Mouse (Mus musculus) adrenal gland, postnatal 10 days (tissue): ENCODE data around the gene Ano4. TPM values are rescaled to one million over a fixed set of nuclear protein-coding genes. Genes with fewer than 3 reads are reported as not detected.
A peak's percentile ranks its signal among the peaks of the same experiment; 100 is the strongest.
"Not testable (repeated sequence)": the region's sequence is repeated elsewhere in the genome, so short reads cannot be mapped to it uniquely, and the experiment has no call there.

Experiments
- DNase-seq: peaks from one replicate; pipeline ENCODE4 v3.0.0; 2021; ENCODE audit warnings: mixed read lengths
- total RNA-seq, 2 experiments: library from RNA; stranded (reverse); gene quantifications; 2 replicates each; pipeline ENCODE4 v1.2.3; 2021

Ano4 gene
- total RNA-seq, 2 experiments from 2014 or later, result 0.90 to 1.6 TPM

DNA sequence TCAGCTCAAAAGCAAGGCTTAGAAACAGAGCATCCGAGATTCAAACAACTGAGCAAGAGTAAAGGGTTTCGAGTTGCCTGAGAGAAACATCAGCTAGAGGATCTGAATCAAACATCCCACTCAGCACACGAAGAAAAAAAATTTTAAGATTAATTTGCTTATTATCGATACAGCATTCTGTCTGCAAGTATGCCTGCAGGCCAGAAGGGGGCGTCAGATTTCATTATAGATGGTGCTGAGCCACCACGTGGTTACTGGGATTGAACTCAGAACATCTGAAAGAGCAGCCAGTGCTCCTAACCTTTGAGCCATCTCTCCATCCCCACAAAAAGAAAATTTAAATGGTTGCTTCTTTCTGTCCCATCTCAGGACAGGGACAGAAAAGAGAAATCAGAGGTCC, 223.2 kb downstream of the Ano4 start:
- DNase-seq, result no peak

DNA sequence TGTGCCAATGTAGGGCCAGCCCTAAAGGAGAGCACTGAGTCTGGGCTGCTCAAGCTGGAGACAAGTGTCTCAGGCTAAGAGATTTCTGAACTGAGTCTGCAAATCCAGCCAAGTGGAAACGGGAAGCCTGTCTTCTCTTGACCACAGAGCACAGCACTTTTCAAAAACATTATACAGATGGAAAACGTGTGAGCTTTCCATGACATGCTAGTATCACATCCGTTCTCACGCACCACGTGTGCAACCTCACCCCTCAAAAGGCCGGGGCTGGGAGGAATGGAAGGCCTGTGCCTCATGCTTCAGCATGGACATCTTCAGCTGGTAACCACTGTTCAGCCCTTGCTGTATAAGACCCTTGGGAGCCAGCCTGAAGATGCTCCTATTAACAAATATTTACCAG, 230.2 kb downstream of the Ano4 start:
- no peak for DNase-seq

DNA sequence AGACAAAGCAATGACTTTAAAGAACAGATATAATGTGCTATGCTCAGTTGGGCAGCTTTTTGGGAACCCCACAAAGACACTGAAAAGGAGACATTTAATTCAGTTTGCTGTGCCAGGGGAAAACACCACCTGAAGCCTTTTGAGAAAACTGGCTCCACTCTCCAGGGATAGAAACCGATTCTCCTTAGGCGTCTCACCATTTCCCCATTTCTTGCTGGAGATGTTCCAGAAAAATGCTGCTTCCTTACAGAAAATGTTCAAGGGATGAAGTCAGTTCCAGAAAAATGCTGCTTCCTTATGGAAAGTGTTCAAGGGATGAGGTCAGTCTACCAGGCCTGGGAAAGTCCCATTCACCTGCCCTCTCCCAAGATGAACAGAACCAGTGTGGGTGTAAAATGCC, 233.1 kb downstream of the Ano4 start:
- DNase-seq, result no peak

DNA sequence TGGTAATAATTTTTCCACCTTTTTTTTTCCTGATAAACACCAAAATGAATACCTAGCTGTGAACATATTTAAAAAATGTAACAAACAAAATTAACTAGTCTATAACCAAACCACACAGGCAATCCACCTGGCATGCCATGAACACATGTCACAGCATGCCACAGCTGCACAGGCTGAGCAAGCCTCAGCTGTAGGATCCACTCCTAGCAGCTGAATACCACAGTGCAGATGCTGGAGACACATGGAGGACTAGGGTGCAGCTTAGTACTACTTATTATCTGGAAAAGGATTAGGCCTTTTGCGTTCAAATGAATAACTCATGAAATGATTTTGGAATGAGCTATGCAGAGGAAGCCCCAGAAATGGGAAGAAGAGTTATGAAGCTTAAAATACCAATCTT, 233.6 kb downstream of the Ano4 start:
- DNase-seq, result no peak

DNA sequence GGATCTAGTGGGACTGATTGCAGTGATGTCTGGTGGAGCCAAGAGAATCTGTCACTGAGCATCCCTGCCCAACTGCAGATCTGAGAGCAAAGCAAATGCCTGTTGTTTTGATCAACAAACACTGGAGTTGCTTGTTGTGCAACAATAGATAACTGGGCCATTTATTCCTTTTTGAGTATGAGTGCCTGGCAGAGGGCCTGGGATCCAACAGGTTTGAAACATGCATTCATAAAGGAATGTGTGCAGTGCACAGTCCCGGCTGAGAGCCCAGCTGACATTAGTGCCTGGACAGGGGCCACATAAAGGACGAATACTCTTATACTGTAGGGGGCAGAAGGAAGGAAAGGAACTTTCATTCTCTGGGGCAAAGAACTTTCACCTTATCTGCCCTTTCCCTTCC, 241.0 kb downstream of the Ano4 start:
- DNase-seq, result no peak

DNA sequence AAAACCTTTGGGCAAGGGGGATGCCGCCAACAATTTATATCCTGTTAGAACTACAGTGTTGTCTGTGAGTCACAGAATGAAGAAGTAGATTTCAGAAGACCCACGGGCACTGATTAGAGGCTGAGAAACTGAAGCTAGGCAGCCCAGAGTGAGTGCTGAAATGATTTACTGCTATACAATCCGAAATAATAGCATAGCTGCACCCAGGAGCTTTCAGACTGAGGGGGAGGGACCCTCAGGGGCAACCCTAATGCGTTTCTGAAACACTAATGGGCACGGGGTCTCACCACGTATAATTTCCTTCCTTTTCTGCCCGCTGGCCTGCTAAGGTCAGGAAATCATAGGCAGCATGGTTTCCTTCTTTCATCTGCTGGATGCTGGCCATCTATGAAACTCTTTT, 242.5 kb downstream of the Ano4 start:
- DNase-seq, result no peak

DNA sequence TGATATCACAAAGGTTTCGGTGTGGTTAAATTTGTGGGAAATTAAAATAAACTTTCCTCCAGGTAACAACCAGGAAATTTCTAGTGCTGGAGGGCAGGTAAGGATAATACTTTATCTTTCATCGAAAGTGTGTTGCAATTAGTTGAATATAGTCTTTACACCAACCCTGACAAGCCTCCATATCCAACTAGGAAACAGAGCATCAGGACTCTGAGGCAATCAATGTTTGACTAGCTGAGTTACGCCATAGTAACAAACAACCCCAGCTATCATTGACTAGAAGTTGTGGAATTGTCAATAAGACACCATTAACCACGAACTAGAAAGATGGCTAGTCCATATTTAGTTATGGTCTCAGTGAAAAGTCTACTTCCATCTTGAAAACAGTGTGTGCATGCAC, 246.4 kb downstream of the Ano4 start:
- DNase-seq, result no peak

DNA sequence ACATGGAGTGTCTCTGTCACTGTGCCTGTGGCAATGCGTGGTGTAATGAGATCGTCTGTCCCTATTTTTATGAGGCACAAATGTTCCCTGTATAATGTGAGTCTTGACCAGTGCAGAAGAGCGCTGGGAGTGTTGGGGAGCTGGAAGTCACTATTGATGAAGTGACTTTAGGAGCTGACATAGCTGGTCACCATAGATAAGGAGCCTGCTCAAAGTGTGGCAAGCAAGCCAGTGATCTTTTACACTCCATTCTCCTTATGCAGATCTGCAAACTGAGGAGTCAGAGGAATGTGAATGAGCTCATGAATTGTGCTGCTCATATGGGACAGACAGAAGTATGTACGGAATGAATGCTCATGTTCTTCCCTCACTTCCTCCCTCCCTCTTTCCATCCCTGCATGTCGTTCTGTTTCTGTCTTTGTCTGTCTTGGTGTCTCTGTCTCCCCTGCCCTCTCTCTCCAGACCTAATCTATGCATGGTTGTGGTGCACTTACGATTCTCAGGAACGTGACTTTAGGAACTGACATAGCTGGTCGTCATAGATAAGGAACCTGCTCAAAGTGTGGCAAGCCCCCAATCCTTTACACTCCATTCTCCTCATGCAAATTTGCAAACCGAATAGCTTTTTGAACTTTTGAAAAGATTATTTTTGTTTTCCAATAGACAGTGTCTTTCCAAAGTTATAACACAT, 252.1 kb downstream of the Ano4 start:
- DNase-seq, result no peak

DNA sequence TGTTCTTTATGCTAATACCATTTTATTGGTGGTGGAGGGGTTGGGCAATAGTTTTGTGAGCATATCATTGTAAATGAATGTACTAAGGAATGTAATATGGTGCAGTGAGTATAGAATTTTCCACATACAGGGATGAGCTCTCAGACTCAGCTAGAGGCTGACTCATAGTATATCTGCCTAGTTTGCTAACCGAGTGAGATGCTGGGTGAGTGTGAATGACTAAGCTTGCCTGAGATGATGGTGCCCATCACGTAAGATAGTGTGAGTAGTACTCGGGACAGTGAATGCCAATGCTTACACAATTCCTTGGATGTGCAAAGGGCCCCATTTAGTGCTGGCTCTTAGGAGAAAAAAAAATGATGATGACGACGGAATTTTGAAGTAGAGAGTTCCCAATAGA, 267.1 kb downstream of the Ano4 start:
- DNase-seq, result no peak

DNA sequence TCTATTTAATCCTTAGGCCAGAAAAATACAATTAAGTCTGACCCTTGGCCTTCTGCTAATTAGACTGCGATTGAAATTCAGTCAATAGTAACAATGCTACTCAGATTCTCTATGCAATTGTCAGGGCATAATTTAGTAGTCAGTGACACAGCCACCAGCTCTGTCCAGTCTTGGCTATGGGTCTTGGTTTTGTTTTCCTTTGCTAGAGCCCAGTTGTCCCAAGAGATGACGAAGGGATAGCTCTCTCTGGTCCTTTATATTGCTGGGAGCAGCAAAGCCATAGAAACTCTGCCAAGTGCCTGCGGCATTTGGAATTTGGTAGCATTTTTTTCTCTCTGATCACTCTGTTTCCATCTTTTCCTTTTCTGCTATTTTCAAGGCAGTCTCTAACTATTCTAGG, 288.7 kb downstream of the Ano4 start:
- DNase-seq, result no peak

DNA sequence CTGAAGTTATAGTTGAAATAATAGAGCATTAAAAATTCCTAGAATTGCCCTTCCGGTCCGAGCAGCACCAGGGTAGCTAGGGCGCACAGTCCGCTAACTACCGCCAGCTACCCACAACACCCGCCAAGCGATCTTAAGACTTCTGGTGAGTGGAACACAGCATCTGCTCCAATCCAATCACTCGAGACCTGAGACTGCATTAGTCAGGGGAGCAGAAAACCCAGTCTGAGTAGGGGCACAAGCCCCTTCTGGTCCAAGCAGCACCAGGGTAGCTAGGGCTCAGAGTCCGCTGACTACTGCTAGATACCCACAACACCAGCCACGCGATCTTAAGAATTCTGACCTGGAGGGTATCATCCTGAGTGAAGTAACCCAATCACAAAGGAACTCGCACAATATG, 299.6 kb downstream of the Ano4 start:
- not testable (repeated sequence) for DNase-seq

DNA sequence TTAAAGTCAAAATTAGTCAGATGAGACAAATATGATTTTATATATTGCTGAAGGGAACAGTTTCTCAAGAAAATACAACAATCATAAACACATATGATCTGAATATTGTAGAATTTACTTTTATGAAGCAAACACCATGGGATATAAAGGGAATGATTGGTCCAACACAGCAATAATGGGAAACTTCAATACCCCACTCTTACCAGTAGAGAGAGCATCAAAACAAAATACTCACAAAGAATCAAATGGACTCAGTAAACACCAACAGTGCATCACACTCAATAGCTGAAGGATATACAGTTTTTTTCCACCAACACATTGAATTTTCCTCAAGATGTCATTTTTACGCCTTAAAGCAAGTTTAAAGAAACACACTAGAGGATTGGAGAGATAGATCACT, 300.4 kb downstream of the Ano4 start:
- no peak for DNase-seq

DNA sequence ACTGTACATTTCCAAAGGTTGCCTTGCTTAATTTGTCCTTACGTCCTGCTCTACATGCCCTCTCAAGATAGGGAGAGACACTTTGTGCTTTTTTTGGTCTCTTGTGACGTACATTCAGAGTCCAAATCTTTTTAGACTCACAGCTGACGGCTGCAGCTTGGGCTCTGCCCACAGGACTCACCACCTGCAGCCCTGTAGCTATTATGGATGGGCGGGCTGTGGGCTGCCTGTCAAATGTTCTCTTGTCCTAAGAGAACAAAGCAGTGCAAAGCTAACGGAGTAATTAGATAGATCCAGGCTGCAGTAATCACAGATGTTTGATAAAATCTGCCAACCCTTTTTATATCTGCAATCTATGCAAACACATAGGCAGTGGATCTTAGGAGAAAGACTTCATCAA, 325.6 kb downstream of the Ano4 start:
- DNase-seq, result no peak

DNA sequence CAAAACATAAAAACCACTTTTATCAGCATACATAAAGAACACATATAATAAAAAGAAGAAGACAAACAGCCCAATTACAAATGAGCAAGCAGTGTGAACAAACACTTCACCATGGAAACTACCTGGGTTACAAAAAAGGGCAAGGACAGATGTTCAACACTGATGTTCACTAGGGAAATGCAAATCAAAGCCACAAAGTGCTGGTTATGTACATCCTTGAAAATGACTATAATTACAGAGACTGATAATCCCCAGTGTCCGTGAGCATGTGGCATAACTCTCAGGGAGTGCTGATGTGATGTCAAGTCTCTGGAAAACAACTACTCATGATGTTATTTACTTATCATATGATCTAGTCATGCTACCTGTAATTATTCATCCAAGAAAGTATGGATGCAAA, 336.3 kb downstream of the Ano4 start:
- DNase-seq, result no peak

DNA sequence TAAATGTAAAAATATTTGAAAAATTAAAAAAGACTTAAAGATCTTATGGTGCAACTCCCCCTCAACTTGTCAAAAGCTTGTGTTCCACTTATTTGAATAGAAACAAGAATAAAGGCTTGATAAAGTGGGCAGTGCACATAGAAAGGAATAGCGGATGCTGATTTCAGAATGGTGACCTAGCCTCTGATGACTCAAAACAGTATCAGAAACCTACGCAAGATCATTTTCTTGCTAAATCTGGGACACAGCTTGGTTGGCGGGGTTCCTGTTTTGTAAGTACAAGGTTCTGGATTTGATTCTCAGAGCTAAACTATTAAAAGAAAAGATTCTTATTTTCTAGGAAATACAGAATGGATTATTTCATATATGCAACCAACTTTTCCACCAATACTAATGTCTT, 340.0 kb downstream of the Ano4 start:
- DNase-seq, result no peak

DNA sequence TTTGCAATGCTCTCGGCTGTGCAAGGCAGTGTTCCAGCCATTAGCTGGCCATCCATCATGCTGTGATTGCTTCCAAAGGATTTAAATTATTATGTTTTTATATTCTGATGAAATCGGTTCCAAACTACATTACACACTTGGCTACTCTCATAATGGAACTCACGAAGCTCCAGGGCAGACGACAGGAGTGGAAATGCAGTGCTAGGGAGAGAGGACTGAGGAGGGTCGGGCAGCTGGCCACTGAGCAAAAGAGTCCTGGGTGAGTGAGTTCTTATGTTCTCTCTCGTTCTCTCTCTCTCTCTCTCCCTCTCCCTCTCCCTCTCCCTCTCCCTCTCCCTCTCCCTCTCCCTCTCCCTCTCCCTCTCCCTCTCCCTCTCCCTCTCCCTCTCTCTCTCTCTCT, 357.6 kb downstream of the Ano4 start:
- no peak for DNase-seq

DNA sequence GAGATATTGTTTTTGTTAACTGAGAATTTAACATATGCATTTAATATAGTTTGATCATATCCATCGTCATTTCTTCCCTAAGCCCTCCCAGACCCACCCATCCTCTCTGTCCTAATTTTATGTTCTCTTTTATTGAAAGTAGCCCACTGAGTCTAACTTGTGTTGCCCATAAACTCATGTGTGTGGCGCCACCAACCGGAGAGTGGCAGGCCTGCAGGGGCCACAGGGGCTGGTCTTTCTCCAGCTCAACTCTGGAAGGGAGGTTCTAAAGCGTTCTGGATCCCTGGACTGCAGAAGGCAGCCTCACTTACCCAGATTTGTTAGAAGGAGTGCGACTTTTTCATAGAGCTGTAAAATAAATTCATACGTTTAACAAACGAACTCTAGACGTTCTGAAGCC, 361.1 kb downstream of the Ano4 start:
- DNase-seq, result peak; percentile 74

DNA sequence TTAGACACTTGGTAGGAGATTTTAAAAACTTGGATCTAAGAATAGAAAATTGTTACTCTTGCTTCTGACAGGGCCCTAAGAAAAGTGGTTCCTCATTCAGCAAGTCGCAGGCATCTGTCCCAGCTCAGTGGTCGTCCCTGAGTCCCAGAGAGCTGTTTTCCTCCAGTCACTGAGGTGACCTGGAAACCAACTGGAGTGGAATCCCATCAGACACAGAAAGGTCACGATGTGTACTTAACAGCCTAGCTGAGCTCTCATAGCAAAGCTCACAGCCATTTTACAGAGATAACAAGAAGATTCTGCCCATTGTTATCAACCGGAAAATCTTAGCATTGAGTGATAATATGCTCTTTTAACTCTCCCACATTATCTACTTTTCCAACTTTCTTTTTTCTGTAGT, 365.1 kb downstream of the Ano4 start:
- no peak for DNase-seq

DNA sequence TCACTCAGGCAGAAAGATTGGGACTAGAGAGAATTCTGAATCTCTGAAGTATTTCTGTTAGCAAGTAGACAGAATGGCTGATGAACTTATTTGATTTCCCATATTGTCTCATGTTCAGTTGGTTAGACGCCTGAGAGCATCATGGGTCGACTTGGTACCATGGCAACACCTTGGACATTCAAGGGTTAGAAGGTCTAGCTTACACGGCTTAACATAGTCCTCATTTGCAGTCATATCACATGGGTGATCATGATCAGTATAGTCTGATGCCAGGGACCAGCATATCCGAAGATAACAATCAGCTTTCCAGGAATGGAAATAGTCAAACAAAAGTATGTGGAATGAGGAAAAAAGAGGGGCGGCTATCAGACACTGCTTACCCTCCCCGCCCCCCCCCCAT, 365.6 kb downstream of the Ano4 start:
- DNase-seq, result no peak

DNA sequence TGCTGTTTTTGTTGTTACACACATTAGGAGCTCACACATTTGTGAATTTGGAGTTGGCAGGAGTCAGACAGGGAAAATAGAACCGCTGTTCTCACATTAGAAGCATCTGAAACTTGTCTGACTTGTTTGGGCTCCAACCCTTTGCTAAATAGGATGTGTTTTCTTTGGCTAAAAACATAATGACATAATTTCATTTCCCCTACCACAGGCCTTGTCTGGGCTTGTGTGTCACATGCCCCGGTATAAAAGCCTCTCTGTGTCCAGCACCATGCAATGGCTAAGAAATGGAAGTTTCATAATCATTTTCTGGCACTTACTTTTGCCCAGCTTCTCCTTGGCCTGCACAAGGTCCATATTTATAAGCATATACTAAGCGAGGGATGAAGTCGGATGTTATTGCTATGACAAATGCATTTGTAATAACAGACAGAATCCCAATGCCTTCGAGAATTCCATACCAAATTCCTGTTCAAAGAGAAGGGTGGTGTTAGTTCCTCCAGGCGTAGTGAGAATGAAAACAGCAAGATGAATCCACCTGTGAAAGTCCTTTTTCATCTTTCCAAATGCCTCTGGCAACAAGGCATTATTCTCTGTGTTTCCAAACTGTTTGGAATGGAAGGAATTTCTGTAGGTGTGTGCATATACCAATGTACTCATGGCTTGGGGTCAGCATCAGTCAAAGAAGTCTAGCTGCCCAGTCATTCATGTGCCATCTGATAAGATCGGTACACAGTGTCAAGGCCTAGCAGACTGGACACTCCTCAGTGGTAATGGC, 373.4 kb downstream of the Ano4 start:
- DNase-seq, result no peak

DNA sequence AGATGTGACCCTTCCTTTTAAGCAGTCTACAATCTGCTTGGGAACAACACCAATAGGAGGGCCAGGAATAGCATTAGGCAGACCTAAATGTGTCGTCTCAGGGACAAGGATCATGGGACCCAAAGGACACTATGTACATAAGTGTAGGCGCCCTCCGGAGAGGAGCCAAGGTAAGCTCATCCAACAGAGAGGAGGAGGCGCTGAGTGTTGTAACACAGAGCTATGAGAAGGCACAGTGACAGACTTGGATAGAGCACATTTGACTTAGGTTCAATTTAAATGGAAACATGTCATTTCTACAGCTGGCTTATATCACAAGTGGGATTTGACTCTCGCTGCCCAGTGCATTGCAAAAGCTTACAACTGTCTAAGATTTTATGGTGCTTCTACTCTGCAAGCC, 376.0 kb downstream of the Ano4 start:
- no peak for DNase-seq

DNA sequence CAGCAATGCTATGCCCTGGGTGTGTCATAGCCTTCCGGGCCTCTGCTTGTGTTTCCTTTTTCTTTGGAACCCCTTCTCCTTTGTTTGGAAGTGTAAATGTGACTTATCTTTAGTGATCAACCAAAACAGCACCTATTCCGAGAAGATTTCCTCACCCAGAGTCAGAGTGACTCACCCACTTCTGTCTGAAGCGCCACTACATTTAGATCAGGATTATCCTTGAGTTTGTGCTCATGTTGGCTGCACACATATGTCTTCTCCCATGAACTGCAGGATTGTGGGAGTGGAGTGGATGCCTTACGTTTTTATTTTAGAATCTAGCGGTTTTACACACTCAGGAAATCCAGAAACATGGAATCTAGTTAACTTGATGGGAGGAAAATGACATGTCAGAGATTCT, 383.8 kb downstream of the Ano4 start:
- DNase-seq, result no peak

DNA sequence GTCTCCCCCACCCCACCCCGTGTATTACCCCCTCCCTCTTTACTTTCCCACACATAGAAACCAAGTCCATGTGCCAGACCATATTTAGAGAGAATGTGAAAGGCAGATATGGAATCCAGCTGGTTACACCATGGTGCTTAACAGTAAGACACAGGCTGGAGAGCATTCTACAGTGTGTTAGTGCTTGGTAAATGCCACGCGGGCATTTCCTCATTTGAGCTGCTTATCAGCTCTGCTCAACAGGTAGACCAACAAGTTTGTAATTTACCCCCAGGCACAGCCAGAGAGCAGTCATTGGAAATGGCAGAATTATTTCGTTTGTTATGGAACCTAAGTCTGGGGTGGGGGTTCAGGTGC, 394.3 kb downstream of the Ano4 start:
- no peak for DNase-seq

DNA sequence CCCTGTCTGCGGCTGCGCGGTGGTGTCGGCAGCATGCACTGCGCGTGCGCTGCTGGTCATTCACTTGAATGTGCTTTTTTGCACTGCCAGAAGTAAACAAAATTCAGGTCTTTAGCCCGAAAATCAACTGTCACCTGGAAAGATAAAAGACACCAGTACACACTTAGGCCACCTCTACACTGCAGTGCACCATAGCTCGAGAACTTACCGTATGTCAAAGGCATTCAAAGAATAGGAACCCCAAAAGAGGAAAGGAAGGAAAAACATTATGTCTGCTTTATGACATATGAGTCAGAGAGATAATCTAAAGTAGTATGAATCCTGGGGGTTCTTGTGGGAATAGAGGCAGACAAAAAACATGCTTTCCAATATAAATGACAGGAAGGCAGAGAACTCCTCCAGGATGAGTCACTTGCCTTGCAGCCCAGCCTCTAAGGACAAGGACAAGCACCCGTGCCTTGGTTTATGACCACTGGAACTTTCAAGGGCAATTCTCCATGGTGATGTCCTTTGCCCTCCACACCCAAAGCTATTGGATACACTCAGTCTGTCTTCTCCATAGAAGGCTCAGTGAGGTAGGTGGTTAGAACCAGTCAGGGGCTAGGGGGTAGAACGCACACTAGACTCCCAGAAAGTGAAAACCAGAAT, 394.8 kb downstream of the Ano4 start:
- DNase-seq, result peak; percentile 62
